Mouse (Mus musculus): ENCODE data around the gene Camsap3.

- TF ChIP-seq POLR2AphosphoS2 (IDR thresholded peaks at IDR 0.05; ENCODE audit: low read depth, low read length) (no peak), POLR2A (IDR thresholded peaks at IDR 0.05; ENCODE audit: low read depth, low read length) (no peak), CTCF (conservative IDR thresholded peaks at IDR 0.05 in 1 of 2, IDR thresholded peaks at IDR 0.05 in 1 of 2; ENCODE audit: low read depth in 2 of 2, low read length in 2 of 2) (no peak), USF2 (conservative IDR thresholded peaks at IDR 0.05; ENCODE audit: low read depth, low read length) (no peak)
These were observed 61.9 kb downstream of the Camsap3 start for GRCm38 (mm10) chr8:3648990-3649389.
